Mouse (Mus musculus) embryonic fibroblast, embryonic 13.5 days (primary cell): ENCODE results near the gene Actn4.

Source experiments
- CTCF ChIP-seq: IDR thresholded peaks from 2 replicates; pipeline ENCODE4 v1.5.1; 2011; ENCODE audit warnings: mild to moderate bottlenecking, control low read depth, low read length, moderate library complexity, borderline replicate concordance; ENCODE audit not compliant: insufficient read depth
- POLR2A ChIP-seq: IDR thresholded peaks from 2 replicates; pipeline ENCODE4 v1.6.1; 2011; ENCODE audit warnings: low read depth, mild to moderate bottlenecking, control low read depth, low read length, moderate library complexity

DNA sequence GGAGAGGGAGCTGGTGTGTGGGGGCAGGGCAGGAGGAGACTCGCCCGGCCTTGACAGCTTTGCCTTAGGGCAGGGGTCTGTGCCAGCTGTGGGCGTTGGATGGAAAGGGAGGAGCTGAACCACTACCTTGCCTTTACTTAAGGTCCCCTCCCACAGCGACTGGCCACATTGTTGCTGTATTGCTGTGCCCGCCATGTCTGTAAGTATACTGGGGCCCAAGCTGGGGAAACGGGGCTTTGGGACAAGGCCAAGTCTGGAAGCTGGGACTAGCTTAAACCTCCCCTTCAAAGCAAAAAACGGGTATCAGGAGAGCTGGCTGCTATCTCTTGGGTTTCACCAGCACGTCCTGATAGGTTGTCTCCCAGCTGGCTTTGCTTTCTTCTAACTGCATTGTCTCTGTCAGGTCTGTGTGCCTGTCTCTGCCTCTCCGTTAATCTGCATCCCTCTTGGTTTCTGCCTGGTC is 97.8 kb downstream of the Actn4 start:
- TF ChIP-seq CTCF (no peak), POLR2A (no peak)
